Mouse (Mus musculus): ENCODE measurements at regions not wholly inside any gene's neighbourhood (a gene's known extent, or its start where the extent isn't known, plus 50 kb on each side); places are given as distances from the start of the nearest gene placed in this dataset.
A peak's percentile ranks its signal among the peaks of the same experiment; 100 is the strongest.

- ATAC-seq (replicated peaks; ENCODE audit: low FRiP score) (no peak), DNase-seq (ENCODE audit: low spot score) (no peak)
- H3K36me3 ChIP-seq (ENCODE audit: control insufficient read depth, insufficient read depth, low read length), result no peaks in the 10 kb centered on the region
- no peaks in the 10 kb centered on the region for H3K27me3 ChIP-seq (ENCODE audit: control insufficient read depth, insufficient read depth, low read length)
- H3K9me3 ChIP-seq (ENCODE audit: control insufficient read depth, low read length), result no peaks in the 10 kb centered on the region
- H3K4me2 ChIP-seq (ENCODE audit: low read depth, low read length, severe bottlenecking), result no peak overlapping the region
- H3K4me1 ChIP-seq (replicated peaks; ENCODE audit: control insufficient read depth, insufficient read depth, low read length), result no peaks in the 10 kb centered on the region
- H3K27ac ChIP-seq (ENCODE audit: low read depth, low read length), result no peak overlapping the region
- H3K4me3 ChIP-seq (ENCODE audit: low read depth, low read length), result no peak overlapping the region
- WGBS, result 83% methylated on average over 17 of the region's 17 CpGs
- no peak overlapping the region for H3K9ac ChIP-seq (ENCODE audit: low read length)
These were observed 147.9 kb upstream of the Rnaseh2b start for GRCm38 (mm10) chr14:62144385-62145030.

GRCm38 (mm10) chr14:62157038-62157716, 135.2 kb upstream of the Rnaseh2b start:
- Histone ChIP-seq H3K4me2 (ENCODE audit: low read depth, low read length, severe bottlenecking) (no peak overlapping the region), H3K27me3 (ENCODE audit: control insufficient read depth, insufficient read depth, low read length) (no peaks in the 10 kb centered on the region), H3K4me1 (replicated peaks; ENCODE audit: control insufficient read depth, insufficient read depth, low read length) (no peaks in the 10 kb centered on the region), H3K27ac (ENCODE audit: low read depth, low read length) (no peak overlapping the region), H3K9ac (ENCODE audit: low read length) (no peak overlapping the region), H3K9me3 (ENCODE audit: control insufficient read depth, low read length) (no peaks in the 10 kb centered on the region), H3K4me3 (ENCODE audit: low read depth, low read length) (no peak overlapping the region), H3K36me3 (ENCODE audit: control insufficient read depth, insufficient read depth, low read length) (no peaks in the 10 kb centered on the region)
- DNase-seq (ENCODE audit: low spot score), result no peak
- ATAC-seq (replicated peaks; ENCODE audit: low FRiP score), result no peak
- WGBS, result 83% methylated on average over 7 of the region's 7 CpGs

- 75% methylated on average over 2 of the region's 2 CpGs for WGBS
- Histone ChIP-seq H3K4me1 (replicated peaks; ENCODE audit: control insufficient read depth, insufficient read depth, low read length) (no peaks in the 10 kb centered on the region), H3K36me3 (ENCODE audit: control insufficient read depth, insufficient read depth, low read length) (no peaks in the 10 kb centered on the region), H3K4me2 (ENCODE audit: low read depth, low read length, severe bottlenecking) (no peak overlapping the region), H3K27me3 (ENCODE audit: control insufficient read depth, insufficient read depth, low read length) (no peaks in the 10 kb centered on the region), H3K4me3 (ENCODE audit: low read depth, low read length) (no peak overlapping the region), H3K9me3 (ENCODE audit: control insufficient read depth, low read length) (no peaks in the 10 kb centered on the region), H3K27ac (ENCODE audit: low read depth, low read length) (no peak overlapping the region), H3K9ac (ENCODE audit: low read length) (no peak overlapping the region)
- ATAC-seq (replicated peaks; ENCODE audit: low FRiP score) (no peak), DNase-seq (ENCODE audit: low spot score) (no peak)
These were observed 132.7 kb upstream of the Rnaseh2b start for GRCm38 (mm10) chr14:62159690-62160089.

GRCm38 (mm10) chr14:62163120-62163796, 129.1 kb upstream of the Rnaseh2b start:
- H3K27me3 ChIP-seq (ENCODE audit: control insufficient read depth, insufficient read depth, low read length), result no peaks in the 10 kb centered on the region
- no peak for DNase-seq (ENCODE audit: low spot score)
- H3K4me1 ChIP-seq (replicated peaks; ENCODE audit: control insufficient read depth, insufficient read depth, low read length), result no peaks in the 10 kb centered on the region
- H3K4me3 ChIP-seq (ENCODE audit: low read depth, low read length), result no peak overlapping the region
- no peaks in the 10 kb centered on the region for H3K9me3 ChIP-seq (ENCODE audit: control insufficient read depth, low read length)
- WGBS, result 79% methylated on average over 12 of the region's 12 CpGs
- H3K27ac ChIP-seq (ENCODE audit: low read depth, low read length), result no peak overlapping the region
- ATAC-seq (replicated peaks; ENCODE audit: low FRiP score), result no peak
- no peak overlapping the region for H3K9ac ChIP-seq (ENCODE audit: low read length)
- H3K4me2 ChIP-seq (ENCODE audit: low read depth, low read length, severe bottlenecking), result no peak overlapping the region
- H3K36me3 ChIP-seq (ENCODE audit: control insufficient read depth, insufficient read depth, low read length), result no peaks in the 10 kb centered on the region

- Histone ChIP-seq H3K4me1 (replicated peaks; ENCODE audit: control insufficient read depth, insufficient read depth, low read length) (no peaks in the 10 kb centered on the region), H3K36me3 (ENCODE audit: control insufficient read depth, insufficient read depth, low read length) (no peaks in the 10 kb centered on the region), H3K27me3 (ENCODE audit: control insufficient read depth, insufficient read depth, low read length) (no peaks in the 10 kb centered on the region), H3K4me3 (ENCODE audit: low read depth, low read length) (no peak overlapping the region), H3K27ac (ENCODE audit: low read depth, low read length) (no peak overlapping the region), H3K9me3 (ENCODE audit: control insufficient read depth, low read length) (no peaks in the 10 kb centered on the region), H3K4me2 (ENCODE audit: low read depth, low read length, severe bottlenecking) (no peak overlapping the region), H3K9ac (ENCODE audit: low read length) (no peak overlapping the region)
- ATAC-seq (replicated peaks; ENCODE audit: low FRiP score), result no peak
- no peak for DNase-seq (ENCODE audit: low spot score)
- WGBS, result 75% methylated on average over 4 of the region's 4 CpGs
These were observed 127.5 kb upstream of the Rnaseh2b start for GRCm38 (mm10) chr14:62164918-62165317.

- Histone ChIP-seq H3K36me3 (ENCODE audit: control insufficient read depth, insufficient read depth, low read length) (no peaks in the 10 kb centered on the region), H3K4me2 (ENCODE audit: low read depth, low read length, severe bottlenecking) (no peak overlapping the region), H3K27me3 (ENCODE audit: control insufficient read depth, insufficient read depth, low read length) (no peaks in the 10 kb centered on the region), H3K27ac (ENCODE audit: low read depth, low read length) (no peak overlapping the region), H3K9me3 (ENCODE audit: control insufficient read depth, low read length) (no peaks in the 10 kb centered on the region), H3K9ac (ENCODE audit: low read length) (no peak overlapping the region), H3K4me3 (ENCODE audit: low read depth, low read length) (no peak overlapping the region), H3K4me1 (replicated peaks; ENCODE audit: control insufficient read depth, insufficient read depth, low read length) (no peaks in the 10 kb centered on the region)
- WGBS, result 79% methylated on average over 1 of the region's 1 CpGs
- DNase-seq (ENCODE audit: low spot score), result peak; percentile 15
- no peak for ATAC-seq (replicated peaks; ENCODE audit: low FRiP score)
These were observed 126.4 kb upstream of the Rnaseh2b start for GRCm38 (mm10) chr14:62166006-62166405.

GRCm38 (mm10) chr14:62166596-62166995, 125.8 kb upstream of the Rnaseh2b start:
- no peak overlapping the region for H3K9ac ChIP-seq (ENCODE audit: low read length)
- no peaks in the 10 kb centered on the region for H3K27me3 ChIP-seq (ENCODE audit: control insufficient read depth, insufficient read depth, low read length)
- DNase-seq (ENCODE audit: low spot score) (no peak), ATAC-seq (replicated peaks; ENCODE audit: low FRiP score) (no peak)
- 0 out of 2 replicates have a peak, but pooled peaks cover 2% of the 10 kb centered on the region for H3K4me1 ChIP-seq (replicated peaks; ENCODE audit: control insufficient read depth, insufficient read depth, low read length)
- no peak overlapping the region for H3K27ac ChIP-seq (ENCODE audit: low read depth, low read length)
- no peaks in the 10 kb centered on the region for H3K9me3 ChIP-seq (ENCODE audit: control insufficient read depth, low read length)
- no peak overlapping the region for H3K4me3 ChIP-seq (ENCODE audit: low read depth, low read length)
- WGBS, result 73% methylated on average over 5 of the region's 5 CpGs
- H3K4me2 ChIP-seq (ENCODE audit: low read depth, low read length, severe bottlenecking), result no peak overlapping the region
- no peaks in the 10 kb centered on the region for H3K36me3 ChIP-seq (ENCODE audit: control insufficient read depth, insufficient read depth, low read length)

GRCm38 (mm10) chr14:62167090-62167489, 125.3 kb upstream of the Rnaseh2b start:
- H3K9me3 ChIP-seq (ENCODE audit: control insufficient read depth, low read length), result no peaks in the 10 kb centered on the region
- no peak overlapping the region for H3K9ac ChIP-seq (ENCODE audit: low read length)
- 0 out of 2 replicates have a peak, but pooled peaks cover 2% of the 10 kb centered on the region for H3K4me1 ChIP-seq (replicated peaks; ENCODE audit: control insufficient read depth, insufficient read depth, low read length)
- H3K4me2 ChIP-seq (ENCODE audit: low read depth, low read length, severe bottlenecking), result no peak overlapping the region
- WGBS, result 76% methylated on average over 6 of the region's 6 CpGs
- H3K4me3 ChIP-seq (ENCODE audit: low read depth, low read length), result no peak overlapping the region
- no peaks in the 10 kb centered on the region for H3K27me3 ChIP-seq (ENCODE audit: control insufficient read depth, insufficient read depth, low read length)
- H3K36me3 ChIP-seq (ENCODE audit: control insufficient read depth, insufficient read depth, low read length), result no peaks in the 10 kb centered on the region
- no peak for DNase-seq (ENCODE audit: low spot score)
- H3K27ac ChIP-seq (ENCODE audit: low read depth, low read length), result no peak overlapping the region
- ATAC-seq (replicated peaks; ENCODE audit: low FRiP score), result no peak

Data from forebrain, embryonic 11.5 days (tissue).